Mouse (Mus musculus) 416B (cell line): ENCODE data around the gene Tsen2.

Source experiments
- DNase-seq: peaks from one replicate; pipeline ENCODE4 v3.0.0; 2011; ENCODE audit warnings: low read depth

Gene Tsen2

DNA sequence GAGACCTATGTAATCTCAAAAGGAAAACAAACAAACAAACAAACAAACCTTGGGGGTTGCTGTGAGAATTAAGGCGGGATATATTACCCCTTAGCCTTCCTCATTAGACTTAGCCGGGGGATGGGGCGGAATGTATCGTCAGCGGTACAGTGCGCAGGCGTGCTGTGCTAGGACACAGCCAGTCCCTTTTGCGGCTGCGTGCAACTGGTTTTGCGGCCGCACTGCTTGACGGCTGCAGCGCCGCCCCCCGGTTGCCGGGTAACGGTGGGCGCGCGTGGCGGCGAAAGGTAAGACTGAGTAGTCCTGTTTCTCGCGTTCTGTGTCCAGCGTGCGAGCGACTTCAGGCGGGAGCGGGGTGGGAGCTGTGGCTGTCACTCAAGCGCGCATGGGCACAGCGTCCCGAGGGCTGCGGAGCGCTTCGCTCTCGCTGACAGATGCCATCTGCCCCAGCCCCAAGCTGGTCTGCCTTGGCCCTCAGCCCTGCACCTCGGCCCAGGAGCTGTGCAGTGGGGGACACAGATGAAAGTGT, at the start of gene Tsen2:
TSS of gene Tsen2 (plus strand) at position 223 of the 529 bp plus-strand sequence.
- peak; percentile 97 for DNase-seq

DNA sequence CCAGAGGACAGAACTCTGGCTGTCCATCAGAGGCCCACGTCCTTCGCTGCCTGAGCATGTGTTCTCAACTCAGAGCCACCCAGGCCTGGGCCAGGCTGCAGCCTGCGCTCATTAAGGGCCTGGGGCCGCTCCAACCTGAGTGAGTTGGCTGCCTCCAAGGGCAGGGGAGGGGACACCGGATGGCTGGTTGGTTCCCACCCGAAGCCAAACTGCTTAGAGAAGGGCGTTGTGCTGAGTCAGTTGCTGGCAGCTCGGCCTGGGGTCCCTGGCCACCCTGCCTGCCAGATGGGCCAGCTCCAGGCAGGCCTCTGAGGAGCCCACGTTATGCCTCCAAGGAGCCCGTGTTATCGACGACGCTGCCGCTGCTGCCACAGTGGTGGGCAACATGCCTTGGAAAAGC, 44.9 kb upstream of the Tsen2 start:
- DNase-seq: no peak

DNA sequence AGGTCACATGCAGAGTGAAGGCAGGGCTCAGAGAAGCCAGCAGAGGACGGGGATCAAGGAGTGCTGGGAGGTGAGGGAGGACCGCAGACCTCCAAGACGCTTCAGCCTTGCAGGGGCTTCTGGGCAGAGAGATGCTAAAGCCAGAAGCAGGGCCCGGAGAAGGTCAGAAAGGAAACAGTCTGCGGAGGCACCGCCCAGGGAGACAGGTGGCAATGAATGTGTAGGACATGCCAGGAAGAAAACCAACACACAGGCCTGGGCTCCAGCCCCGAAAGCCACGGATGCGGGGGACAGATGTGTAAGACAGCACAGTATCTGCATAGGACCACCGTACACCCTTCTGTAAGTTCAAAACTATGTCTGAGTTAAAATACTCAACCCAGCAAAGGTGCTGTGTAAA, 44.2 kb upstream of the Tsen2 start:
- no peak for DNase-seq

DNA sequence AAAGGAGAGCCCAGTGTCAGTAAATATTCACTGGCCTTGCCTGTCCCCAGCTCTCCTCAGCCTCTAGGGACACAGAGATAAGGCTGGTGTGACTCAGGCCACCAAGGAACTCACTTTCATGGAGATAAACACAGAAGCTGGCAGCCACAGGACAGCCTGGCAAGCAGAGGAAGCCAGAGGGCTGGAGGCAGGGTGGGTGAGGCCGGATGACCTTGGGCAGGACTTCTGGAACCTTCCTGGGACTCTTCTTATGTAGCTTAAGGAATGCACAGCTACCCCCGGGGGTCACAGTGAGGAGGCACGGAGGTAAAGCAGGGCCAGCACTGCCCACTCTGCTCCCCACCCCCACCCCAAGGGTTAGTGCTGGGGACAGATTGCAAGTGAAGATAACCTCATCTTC, 43.3 kb upstream of the Tsen2 start:
- DNase-seq: peak; percentile 72

DNA sequence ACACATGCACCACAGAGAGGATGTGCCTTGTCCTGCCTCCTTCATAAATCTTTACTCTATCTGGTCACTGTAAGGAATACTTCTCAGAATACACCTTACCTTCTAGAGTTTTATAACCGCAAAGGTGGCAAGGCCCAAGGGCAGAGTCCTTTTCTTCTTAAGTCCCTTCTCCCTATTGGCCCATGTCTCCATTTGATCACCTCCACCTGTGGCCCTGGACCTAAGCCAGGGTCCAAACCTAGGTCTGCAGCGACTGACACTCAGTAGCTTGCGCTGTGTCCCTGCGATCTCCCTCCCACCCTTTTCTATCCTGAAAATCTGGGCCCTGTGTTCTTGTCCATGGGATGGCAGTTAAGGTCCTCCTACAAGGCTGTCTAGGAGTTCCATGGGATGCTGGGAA, 41.4 kb upstream of the Tsen2 start:
- no peak for DNase-seq

DNA sequence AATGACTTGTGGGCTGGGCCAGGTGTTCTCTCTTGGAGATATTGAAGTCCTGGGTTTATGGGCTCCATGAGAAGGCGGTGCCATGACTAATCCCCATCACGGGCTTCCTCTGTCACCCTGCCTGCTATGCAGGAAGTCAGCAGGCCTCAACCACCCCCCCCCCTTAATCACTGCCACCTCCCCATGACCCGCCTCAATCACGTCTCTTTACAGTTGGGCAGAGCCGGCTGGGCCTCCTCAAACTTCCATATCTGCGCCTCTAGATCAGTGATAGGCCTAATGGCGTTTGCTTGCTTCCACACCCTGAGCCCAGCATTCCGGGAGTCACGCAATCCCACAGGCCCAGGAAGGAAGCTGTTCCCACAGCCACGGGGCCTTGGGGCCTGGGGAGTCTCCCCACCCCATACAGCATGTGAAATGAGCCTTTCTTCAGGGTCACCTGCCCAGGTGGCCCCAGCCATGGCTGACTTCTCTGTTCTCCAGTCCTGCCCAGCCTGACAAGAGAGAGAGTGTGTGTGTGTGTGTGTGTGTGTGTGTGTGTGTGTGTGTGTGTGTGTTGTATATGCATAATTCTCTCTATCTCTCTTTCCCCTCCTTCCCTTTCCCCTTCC, 40.8 kb upstream of the Tsen2 start:
- DNase-seq: peak; percentile 58

DNA sequence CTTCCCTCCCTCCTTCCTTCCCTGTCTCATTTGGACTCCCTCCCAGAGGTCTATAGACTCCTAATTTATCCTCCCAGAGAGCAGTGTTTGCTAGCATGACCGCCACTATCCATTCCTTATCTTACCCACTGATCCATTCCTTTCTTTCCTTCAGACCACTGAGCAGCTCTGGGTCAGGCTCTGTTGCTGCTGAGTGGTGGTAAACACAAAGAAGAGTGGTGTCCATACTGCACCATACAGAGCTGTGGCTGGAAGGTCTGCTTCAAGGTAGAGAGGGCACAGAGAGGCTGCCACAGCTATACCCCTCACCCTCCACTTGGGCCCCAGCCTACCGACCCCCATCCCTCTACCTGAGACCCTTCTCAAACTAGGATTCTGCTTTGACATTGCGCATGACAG, 40.3 kb upstream of the Tsen2 start:
- no peak for DNase-seq

DNA sequence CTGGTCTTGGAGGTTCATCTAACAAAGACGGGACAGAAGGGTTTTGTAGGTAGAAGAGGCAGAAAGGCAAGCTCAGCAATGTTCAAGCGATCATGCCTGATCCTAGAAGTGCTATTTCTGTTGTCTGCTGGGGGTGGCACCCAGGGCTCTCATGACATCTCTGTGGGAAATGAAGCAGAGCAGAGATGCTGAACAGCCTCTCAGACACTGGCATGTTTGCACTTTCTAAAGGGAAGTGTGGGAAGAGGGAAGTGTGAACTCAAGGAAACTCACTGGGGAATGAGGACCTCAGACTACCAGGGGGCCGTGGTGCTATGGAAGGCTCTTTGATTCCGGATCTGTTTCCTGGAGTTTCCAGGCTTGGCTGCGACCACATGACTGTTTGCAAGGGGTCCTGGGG, 39.5 kb upstream of the Tsen2 start:
- no peak for DNase-seq

DNA sequence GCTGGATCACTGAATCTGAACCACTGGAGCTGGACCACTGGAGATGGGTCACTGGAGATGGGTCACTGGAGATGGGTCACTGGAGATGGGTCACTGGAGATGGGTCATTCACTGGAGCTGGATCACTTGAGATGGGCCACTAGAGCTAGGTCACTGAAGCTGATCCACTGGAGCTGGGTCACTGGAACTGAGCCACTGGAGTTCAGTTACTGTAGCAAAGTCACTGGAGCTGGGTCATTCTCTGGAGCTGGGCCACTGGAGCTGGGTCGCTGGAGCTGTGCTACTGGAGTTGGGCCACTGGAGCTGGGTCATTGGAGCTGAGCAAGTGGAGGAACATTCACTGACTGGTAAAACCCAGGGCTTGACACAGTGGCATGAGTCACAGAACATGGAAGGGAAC, 38.0 kb upstream of the Tsen2 start:
- no peak for DNase-seq

DNA sequence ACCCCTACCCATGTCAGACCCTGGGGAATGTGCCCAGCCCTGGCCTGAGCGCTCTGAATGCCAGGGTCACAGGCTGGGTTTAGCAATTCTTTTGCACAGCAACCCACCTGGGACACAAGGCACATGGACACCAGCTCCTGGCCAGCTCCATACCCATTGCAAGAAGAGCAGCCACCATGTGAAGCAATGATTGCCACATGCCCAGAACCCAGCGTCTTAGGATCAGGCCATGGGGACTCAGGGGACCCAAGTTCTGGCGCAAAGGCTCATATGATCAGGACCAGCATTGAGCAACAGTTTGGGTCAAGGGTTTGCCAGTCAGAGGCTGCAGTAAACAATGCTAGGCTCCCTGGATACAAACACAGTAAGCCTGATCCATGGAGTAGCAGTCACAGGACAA, 33.0 kb upstream of the Tsen2 start:
- DNase-seq: no peak

DNA sequence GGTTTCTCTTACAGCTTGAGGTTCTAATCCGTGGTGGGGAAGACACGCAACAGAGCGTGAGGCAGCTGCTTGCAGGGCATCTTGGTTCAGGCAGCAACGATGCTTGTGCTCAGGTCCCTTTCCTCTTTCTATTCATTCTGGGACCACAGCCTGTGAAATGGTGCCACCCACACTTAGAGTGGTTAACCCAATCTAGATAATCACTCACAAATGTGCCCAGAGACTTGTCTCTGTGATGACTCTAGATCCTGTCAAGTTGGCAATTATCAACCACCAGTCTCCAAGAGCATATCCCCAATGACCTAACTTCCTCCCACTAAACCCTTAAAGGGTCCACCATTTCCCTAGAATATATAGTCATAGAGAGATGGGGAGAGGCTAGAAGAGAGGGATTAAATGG, 31.3 kb upstream of the Tsen2 start:
- peak; percentile 59 for DNase-seq

DNA sequence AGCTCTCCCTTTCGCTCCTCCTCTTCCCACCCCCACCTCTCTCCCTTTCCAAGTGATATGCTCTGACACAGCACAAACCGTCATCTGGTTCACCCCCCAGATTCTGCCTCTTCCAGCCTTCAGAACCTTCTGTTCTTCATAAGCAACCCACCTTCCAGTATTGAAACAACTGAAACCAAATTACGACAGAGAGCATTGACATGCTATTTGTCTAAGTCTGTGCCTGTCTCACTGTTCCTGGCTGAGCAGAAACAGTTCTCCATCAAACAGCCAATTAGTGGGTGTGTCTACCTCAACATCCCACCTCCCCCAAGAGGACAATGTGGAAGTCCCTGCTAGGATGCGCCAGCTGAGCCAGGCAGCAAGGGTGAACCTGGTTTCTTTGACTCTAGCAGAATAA, 26.6 kb upstream of the Tsen2 start:
- DNase-seq: no peak

DNA sequence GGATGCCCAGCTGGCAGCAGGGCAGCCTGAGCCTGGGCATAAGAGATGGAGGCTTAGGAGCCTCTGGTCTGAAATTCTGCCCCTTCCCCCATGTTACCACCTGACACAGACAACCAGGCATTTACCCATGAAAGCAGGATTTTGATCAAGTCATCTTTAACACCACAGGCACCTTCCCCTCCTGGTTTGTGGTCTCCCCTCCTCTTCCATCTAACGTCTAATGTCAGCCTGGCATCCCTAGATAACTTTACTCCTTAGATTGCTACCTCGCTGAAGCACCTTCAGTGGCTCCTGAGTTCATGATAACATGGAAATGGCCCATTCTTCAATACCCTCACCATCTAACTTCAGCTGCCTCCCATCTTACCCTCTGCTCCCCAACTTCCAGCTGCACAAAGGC, 26.1 kb upstream of the Tsen2 start:
- peak; percentile 78 for DNase-seq

DNA sequence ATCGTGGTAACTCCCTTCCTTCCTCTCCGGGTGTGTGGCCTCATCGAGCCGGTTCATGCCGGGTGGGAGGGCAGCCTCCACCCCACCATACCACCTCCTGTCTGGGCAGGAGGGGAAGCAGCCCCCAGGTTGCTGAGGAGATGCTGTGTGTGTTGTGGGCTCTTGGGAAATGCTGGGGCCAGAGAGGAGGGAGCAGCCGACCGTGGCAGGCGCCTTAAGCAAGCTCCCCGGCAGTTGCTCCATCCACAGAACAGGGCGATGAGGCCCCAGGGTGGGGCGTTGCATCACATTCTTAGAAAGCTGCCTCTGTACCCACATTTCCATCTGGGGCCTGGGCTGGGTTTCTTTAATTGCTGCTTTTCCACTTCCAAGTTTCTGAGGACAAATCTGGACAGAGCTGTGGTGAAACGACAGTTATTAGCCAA, 25.2 kb upstream of the Tsen2 start:
- peak; percentile 92 for DNase-seq

DNA sequence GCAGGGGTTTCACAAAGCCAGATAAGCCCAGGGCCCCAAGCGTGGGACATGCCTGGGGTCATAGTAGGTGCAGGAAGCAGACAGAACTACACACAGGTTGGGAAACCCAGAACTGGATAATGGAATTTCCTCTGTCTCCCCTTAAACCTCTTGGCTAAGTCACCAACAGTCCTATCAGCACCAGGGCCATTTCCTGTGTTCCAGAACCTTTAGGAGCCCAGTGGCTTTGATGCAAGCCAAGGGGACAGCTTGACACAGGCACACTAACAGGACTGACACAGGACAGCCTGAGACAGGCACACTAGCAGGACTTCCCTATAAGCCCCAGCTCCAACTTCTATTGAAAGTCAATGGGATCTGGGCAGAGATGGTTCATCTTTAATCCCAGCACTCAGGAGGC, 22.5 kb upstream of the Tsen2 start:
- DNase-seq: no peak

DNA sequence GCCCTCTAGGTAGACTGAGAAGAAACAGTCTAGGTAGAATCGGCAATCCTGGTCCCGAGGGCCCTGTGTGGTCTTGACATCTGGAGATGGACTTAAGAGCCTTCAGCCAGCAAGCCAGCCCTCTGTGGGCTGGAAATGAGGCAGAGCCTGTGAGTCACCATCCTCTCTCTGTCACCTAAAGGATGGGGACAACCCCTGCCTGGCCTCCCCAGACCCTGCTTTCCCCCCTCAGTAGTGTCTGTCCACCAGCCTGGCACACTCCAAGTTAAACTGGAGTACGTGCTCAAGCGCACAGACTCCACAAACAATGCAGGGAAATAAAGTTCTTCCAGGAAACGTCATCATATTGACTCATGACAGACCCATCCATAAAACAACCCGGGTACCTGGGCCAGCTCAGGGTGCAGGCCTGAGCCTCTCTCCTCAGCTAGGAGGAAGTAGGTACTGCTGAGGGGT, 21.7 kb upstream of the Tsen2 start:
- DNase-seq: peak; percentile 83

DNA sequence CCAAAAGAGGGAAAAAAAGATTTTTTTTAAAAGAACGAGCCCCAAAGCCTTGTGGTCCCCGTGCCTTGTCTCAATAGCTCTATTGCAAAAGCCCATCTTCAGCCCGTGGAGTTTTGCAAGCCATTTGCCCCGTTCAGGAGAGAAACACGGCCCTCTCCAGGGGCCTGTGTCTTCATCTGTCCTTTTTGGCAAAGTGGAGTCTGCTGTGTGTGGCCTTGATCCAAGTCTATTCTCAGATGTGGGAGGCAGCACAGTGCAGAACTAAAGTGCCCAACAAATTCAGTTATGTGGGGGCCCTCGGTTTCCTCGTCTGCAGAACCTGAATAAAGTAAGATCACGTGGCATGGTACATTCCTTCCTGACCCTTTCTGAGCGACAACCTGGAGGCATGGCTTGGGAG, 21.3 kb upstream of the Tsen2 start:
- DNase-seq: peak; percentile 46

DNA sequence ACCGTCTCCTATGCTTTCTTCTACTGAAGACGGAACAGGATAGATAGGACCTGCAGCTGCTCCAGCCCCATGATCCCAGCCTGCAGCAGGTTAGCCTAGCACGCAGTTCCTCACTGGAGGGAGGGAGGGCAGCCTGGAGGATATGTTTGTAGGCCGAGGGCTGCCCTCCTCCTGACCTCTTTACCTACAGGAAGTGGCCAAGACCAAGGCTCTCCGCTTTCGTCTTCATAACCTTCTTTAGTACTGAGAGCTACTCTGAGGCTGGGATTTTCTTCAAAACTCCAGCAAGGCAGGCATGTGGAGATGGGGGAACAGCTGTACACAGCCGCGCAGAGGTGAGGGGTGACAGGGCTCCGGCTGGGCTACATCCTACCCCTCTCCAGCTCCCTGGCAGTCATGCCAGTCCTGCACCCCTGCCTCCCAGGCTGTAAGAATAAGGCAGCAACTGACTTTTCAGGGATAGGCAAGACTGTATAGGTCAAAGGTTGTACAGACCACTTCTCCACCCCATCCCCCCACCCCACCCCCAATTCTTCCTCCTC, 19.9 kb upstream of the Tsen2 start:
- peak; percentile 72 for DNase-seq

DNA sequence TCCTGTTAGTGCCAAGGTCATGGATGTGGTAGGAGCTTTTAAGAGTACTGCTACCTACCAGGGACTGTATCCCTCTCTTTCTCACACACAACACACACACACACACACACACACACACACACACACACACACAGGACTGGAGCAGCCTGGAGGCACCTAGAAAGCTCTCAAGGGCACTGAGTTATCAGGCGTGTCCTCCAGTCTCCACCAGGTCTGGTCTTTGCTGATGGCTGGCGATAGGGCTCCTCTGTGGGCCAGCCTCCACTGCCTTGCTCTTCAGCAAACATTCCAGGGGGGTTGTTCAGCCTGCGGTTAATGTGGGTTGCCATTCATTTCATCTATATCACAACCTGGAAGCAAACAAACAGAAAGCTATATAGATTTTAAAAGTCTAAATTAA, 17.0 kb upstream of the Tsen2 start:
- no peak for DNase-seq

DNA sequence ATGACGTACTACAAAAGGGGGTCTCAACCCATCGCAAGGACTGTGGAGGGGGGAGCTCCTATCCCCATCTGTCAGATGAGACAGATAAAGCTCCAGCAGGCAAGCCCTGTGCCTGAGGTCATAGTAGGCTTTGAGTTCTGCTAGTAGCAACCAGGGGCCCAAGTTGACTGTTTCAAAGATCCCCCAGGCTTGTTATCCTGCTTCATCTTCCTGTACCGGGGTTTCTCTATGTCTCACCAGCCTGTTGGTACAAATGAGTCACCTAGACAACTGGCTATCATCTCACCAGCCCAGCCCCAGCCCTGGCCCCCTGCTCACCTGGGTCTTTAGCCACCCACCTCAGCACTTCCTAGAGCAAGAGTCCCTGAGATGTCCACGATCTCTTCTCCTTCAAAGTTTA, 16.1 kb upstream of the Tsen2 start:
- no peak for DNase-seq

DNA sequence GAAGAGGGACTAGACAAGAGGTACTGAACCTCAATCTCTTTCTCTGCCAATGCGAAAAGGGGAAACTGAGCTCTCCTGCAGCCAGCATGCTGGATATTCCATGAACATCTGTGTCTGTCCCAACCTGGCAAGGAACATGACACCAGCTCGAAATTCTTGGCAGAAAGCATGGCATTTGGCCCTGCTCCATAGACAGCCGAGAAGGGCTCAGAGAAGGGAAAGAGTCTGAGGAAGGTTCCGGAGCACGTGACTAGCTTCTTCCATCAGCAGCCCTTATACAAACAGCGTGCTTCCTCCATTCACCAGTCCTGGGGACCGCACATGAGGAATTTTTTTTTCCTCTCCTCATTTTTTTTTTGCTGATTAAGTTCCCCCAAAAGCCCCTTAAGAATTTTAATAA, 9.8 kb upstream of the Tsen2 start:
- no peak for DNase-seq

DNA sequence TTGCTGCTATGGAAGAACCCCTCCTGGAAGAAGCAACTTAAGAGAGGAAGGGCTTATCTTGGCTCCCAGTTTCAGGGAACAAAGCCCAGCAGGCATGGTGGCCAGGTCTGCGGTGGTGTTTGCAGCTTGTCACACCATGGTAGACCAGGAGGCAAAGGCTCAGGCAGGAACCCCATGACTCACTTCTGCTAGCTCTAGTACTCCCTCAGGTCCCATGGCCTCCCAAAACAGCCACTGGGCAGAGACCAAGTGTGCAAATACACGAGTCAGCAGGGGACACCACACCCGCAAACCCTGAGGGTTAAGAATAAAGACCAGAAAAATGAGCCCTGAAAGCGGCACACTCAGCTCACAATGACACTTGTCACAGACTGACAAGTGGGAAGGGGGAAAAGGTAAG, 8.3 kb upstream of the Tsen2 start:
- peak; percentile 45 for DNase-seq

DNA sequence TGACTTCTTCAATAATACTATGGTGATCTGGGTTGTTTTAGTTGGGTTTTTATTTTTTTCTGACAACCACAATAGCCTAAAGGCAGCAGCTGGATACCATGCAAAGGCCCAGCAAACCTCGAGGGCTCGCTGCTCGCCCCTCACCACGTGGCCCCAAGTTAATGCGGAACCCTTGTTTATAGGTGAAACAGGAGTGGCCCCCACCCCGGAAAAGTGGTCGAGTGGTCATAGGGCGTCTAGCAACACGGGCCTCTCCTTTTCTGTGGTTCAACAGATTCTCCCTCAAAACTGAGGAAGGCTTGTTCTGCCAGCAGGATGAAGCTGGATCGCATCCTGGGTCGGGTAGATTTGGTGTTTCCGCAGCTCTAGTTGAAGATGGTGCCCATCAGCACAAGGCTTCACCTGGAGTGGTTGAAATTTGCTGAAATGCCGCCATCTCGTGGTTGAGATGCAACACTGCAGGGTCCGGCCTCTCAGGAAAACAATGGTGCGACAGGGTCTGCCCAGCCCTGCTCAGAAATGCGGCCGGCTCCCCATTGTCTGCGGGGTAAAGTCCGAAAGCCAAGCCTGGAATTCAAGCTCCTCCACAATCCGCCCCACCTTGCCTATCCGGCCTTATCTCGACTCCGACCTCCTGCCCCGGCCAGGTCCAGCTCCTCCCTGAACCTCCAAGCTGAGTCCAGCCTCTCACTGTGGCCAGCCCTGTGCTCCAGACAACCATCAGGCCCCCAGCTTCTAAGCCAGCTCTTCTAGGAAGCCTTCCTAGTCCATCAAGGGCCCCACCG, 5.6 kb upstream of the Tsen2 start:
- DNase-seq: peak; percentile 73
